Mouse (Mus musculus) stomach, embryonic 15.5 days (tissue): Measurements from ENCODE around the gene Arid2. TPM values are rescaled to one million over a fixed set of nuclear protein-coding genes. Genes with fewer than 3 reads are reported as not detected.

Source experiments
- ATAC-seq: fragments of 200-750 bp; cut with Nextera tagmentation; 2 replicates; pipeline ENCODE4 v1.8.0; 2017; ENCODE audit warnings: low read depth, moderate number of reproducible peaks, moderate TSS enrichment; ENCODE audit not compliant: insufficient read depth, low FRiP score
- H3K27ac ChIP-seq: fragments of 300-500 bp; sonication (generic); 2 replicates; pipeline ENCODE4 v1.5.1; 2015; ENCODE audit warnings: mild to moderate bottlenecking, inconsistent platforms
- H3K27me3 ChIP-seq: fragments of 300-500 bp; sonication (generic); replicated peaks from 2 replicates; pipeline ENCODE4 v1.6.1; 2015; ENCODE audit warnings: inconsistent platforms
- H3K36me3 ChIP-seq: fragments of 300-500 bp; sonication (generic); 2 replicates; pipeline ENCODE4 v1.6.1; 2015; ENCODE audit warnings: inconsistent platforms
- H3K4me1 ChIP-seq: fragments of 300-500 bp; sonication (generic); 2 replicates; pipeline ENCODE4 v1.6.1; 2015; ENCODE audit warnings: inconsistent platforms
- H3K4me2 ChIP-seq: fragments of 300-500 bp; sonication (generic); 2 replicates; pipeline ENCODE4 v1.6.1; 2015; ENCODE audit warnings: mild to moderate bottlenecking, inconsistent platforms
- H3K4me3 ChIP-seq: fragments of 300-500 bp; sonication (generic); replicated peaks from 2 replicates; pipeline ENCODE4 v1.5.1; 2015; ENCODE audit warnings: inconsistent platforms
- H3K9ac ChIP-seq: fragments of 300-500 bp; sonication (generic); 2 replicates; pipeline ENCODE4 v1.6.1; 2015; ENCODE audit warnings: inconsistent platforms
- H3K9me3 ChIP-seq: fragments of 300-500 bp; sonication (generic); 2 replicates; pipeline ENCODE4 v1.6.1; 2016; ENCODE audit warnings: inconsistent platforms
- WGBS: fragments of 180-500 bp; shearing (Covaris S2); methylation state at CpG from one replicate; pipeline ENCODE4 v1.1.7; 2015; 5-methylcytosine and 5-hydroxymethylcytosine counted together
- polyA plus RNA-seq: library from polyadenylated mRNA; unstranded; fragments of >200 nt; fragmentation: Nextera tagmentation; extraction: Ambion mirVana; gene quantifications from 2 replicates; pipeline ENCODE4 v1.2.1, GENCODE M21; 2015

Arid2 gene
- polyA plus RNA-seq, 1 experiment from 2014 or later = 18.4 TPM

- Histone ChIP-seq H3K9ac (no peak overlapping the region), H3K27me3 (no peaks in the 10 kb centered on the region), H3K4me1 (peaks cover 14% of the 10 kb centered on the region; the same call in 1 of the 2 replicates), H3K4me2 (no peak overlapping the region), H3K9me3 (peaks cover 3% of the 10 kb centered on the region; the same call in 1 of the 2 replicates), H3K27ac (no peak overlapping the region), H3K4me3 (no peak overlapping the region), H3K36me3 (peaks cover 18% of the 10 kb centered on the region)
- 82% methylated on average over 11 of the region's 11 CpGs for WGBS
- peak; percentile 24; the same call in 1 of the 2 replicates for ATAC-seq
Observed at GRCm38 (mm10) chr15:96272356-96272755, 15.0 kb upstream of the Arid2 start.

GRCm38 (mm10) chr15:96274341-96274740 lies 13.0 kb upstream of the Arid2 start:
- H3K9me3 ChIP-seq = no peaks in the 10 kb centered on the region
- peaks cover 8% of the 10 kb centered on the region for H3K36me3 ChIP-seq
- H3K27ac ChIP-seq = no peak overlapping the region
- 80% methylated on average over 2 of the region's 2 CpGs for WGBS
- H3K27me3 ChIP-seq = no peaks in the 10 kb centered on the region
- no peak for ATAC-seq
- no peak overlapping the region for H3K4me2 ChIP-seq
- peaks cover 17% of the 10 kb centered on the region; the same call in 1 of the 2 replicates for H3K4me1 ChIP-seq
- H3K4me3 ChIP-seq = no peak overlapping the region
- H3K9ac ChIP-seq = no peak overlapping the region

- Histone ChIP-seq H3K4me3 (no peak overlapping the region), H3K9me3 (no peaks in the 10 kb centered on the region), H3K27me3 (no peaks in the 10 kb centered on the region), H3K4me2 (no peak overlapping the region), H3K9ac (no peak overlapping the region), H3K4me1 (peaks cover 15% of the 10 kb centered on the region; the same call in 1 of the 2 replicates), H3K36me3 (peaks cover 16% of the 10 kb centered on the region), H3K27ac (no peak overlapping the region)
- no peak for ATAC-seq
- WGBS = 86% methylated on average over 2 of the region's 2 CpGs
Observed at GRCm38 (mm10) chr15:96275198-96275597, 12.1 kb upstream of the Arid2 start.

- ATAC-seq = no peak
- Histone ChIP-seq H3K9me3 (no peaks in the 10 kb centered on the region), H3K9ac (no peak overlapping the region), H3K27me3 (no peaks in the 10 kb centered on the region), H3K27ac (no peak overlapping the region), H3K4me1 (peaks cover 12% of the 10 kb centered on the region; the same call in 1 of the 2 replicates), H3K36me3 (peaks cover 19% of the 10 kb centered on the region), H3K4me2 (no peak overlapping the region), H3K4me3 (no peak overlapping the region)
- 75% methylated on average over 9 of the region's 9 CpGs for WGBS
Observed at GRCm38 (mm10) chr15:96275810-96276493, 11.4 kb upstream of the Arid2 start.

GRCm38 (mm10) chr15:96277061-96277460 lies 10.3 kb upstream of the Arid2 start:
- H3K4me1 ChIP-seq = peaks cover 9% of the 10 kb centered on the region; the same call in 1 of the 2 replicates
- no peak overlapping the region for H3K4me2 ChIP-seq
- H3K27me3 ChIP-seq = no peaks in the 10 kb centered on the region
- no peak overlapping the region for H3K4me3 ChIP-seq
- H3K9me3 ChIP-seq = no peaks in the 10 kb centered on the region
- H3K27ac ChIP-seq = no peak overlapping the region
- 68% methylated on average over 4 of the region's 4 CpGs for WGBS
- ATAC-seq = no peak
- H3K9ac ChIP-seq = no peak overlapping the region
- H3K36me3 ChIP-seq = peaks cover 19% of the 10 kb centered on the region

GRCm38 (mm10) chr15:96281236-96281635 lies 6.1 kb upstream of the Arid2 start:
- no peaks in the 10 kb centered on the region for H3K9me3 ChIP-seq
- H3K4me1 ChIP-seq = peaks cover 16% of the 10 kb centered on the region
- no peak overlapping the region for H3K27ac ChIP-seq
- ATAC-seq = no peak
- H3K4me2 ChIP-seq = no peak overlapping the region
- no peaks in the 10 kb centered on the region for H3K27me3 ChIP-seq
- 87% methylated on average over 5 of the region's 5 CpGs for WGBS
- no peak overlapping the region for H3K4me3 ChIP-seq
- H3K36me3 ChIP-seq = peaks cover 16% of the 10 kb centered on the region; the same call in 1 of the 2 replicates
- no peak overlapping the region for H3K9ac ChIP-seq

- Histone ChIP-seq H3K27ac (no peak overlapping the region), H3K4me3 (0 out of 2 replicates have a peak overlapping the region, but pooled peaks have one; percentile 6), H3K4me1 (peaks cover 16% of the 10 kb centered on the region), H3K4me2 (peak overlapping the region; percentile 86), H3K36me3 (peaks cover 16% of the 10 kb centered on the region; the same call in 1 of the 2 replicates), H3K9me3 (no peaks in the 10 kb centered on the region), H3K27me3 (no peaks in the 10 kb centered on the region), H3K9ac (no peak overlapping the region)
- WGBS = 68% methylated on average over 8 of the region's 8 CpGs
- no peak for ATAC-seq
Observed at GRCm38 (mm10) chr15:96283141-96283540, 4.2 kb upstream of the Arid2 start.

GRCm38 (mm10) chr15:96283920-96284431 lies 3.3 kb upstream of the Arid2 start:
- ATAC-seq = no peak
- WGBS = 7% methylated on average over 11 of the region's 11 CpGs
- no peaks in the 10 kb centered on the region for H3K27me3 ChIP-seq
- peaks cover 11% of the 10 kb centered on the region; the same call in 1 of the 2 replicates for H3K36me3 ChIP-seq
- H3K27ac ChIP-seq = peak overlapping the region; percentile 100; the same call in 1 of the 2 replicates
- peak overlapping the region; percentile 86 for H3K4me2 ChIP-seq
- H3K4me1 ChIP-seq = peaks cover 13% of the 10 kb centered on the region
- H3K9me3 ChIP-seq = no peaks in the 10 kb centered on the region
- peak overlapping the region; percentile 98; the same call in 1 of the 2 replicates for H3K9ac ChIP-seq
- peak overlapping the region; percentile 73 for H3K4me3 ChIP-seq

GRCm38 (mm10) chr15:96284711-96285322 lies 2.5 kb upstream of the Arid2 start:
- ATAC-seq = peak; percentile 6; the same call in 1 of the 2 replicates
- H3K4me1 ChIP-seq = peaks cover 13% of the 10 kb centered on the region
- H3K27ac ChIP-seq = peak overlapping the region; percentile 100
- peak overlapping the region; percentile 73 for H3K4me3 ChIP-seq
- H3K27me3 ChIP-seq = no peaks in the 10 kb centered on the region
- peaks cover 6% of the 10 kb centered on the region; the same call in 1 of the 2 replicates for H3K36me3 ChIP-seq
- H3K9ac ChIP-seq = peak overlapping the region; percentile 98
- no peaks in the 10 kb centered on the region for H3K9me3 ChIP-seq
- H3K4me2 ChIP-seq = peak overlapping the region; percentile 86
- WGBS = under 1% methylated on average over 66 of the region's 67 CpGs

- H3K27ac ChIP-seq = peak overlapping the region; percentile 100
- H3K9ac ChIP-seq = peak overlapping the region; percentile 98
- no peaks in the 10 kb centered on the region for H3K27me3 ChIP-seq
- ATAC-seq = peak; percentile 78
- peak overlapping the region; percentile 73 for H3K4me3 ChIP-seq
- H3K9me3 ChIP-seq = no peaks in the 10 kb centered on the region
- peak overlapping the region; percentile 86 for H3K4me2 ChIP-seq
- peaks cover 15% of the 10 kb centered on the region for H3K4me1 ChIP-seq
- no peaks in the 10 kb centered on the region for H3K36me3 ChIP-seq
- 1% methylated on average over 63 of the region's 64 CpGs for WGBS
Observed at GRCm38 (mm10) chr15:96285323-96286014, 1.8 kb upstream of the Arid2 start.

- under 1% methylated on average over 64 of the region's 72 CpGs for WGBS
- peak overlapping the region; percentile 100 for H3K27ac ChIP-seq
- peak; percentile 80 for ATAC-seq
- no peaks in the 10 kb centered on the region for H3K36me3 ChIP-seq
- no peaks in the 10 kb centered on the region for H3K27me3 ChIP-seq
- H3K9ac ChIP-seq = peak overlapping the region; percentile 98
- H3K4me1 ChIP-seq = peaks cover 15% of the 10 kb centered on the region
- peak overlapping the region; percentile 73 for H3K4me3 ChIP-seq
- no peaks in the 10 kb centered on the region for H3K9me3 ChIP-seq
- peak overlapping the region; percentile 86 for H3K4me2 ChIP-seq
Observed at GRCm38 (mm10) chr15:96286015-96286934, 1.0 kb upstream of the Arid2 start.
